Mouse (Mus musculus) CH12.LX (cell line): ENCODE measurements around the gene Slc44a3. TPM values are rescaled to one million over a fixed set of nuclear protein-coding genes. Genes with fewer than 3 reads are reported as not detected.
A peak's percentile ranks its signal among the peaks of the same experiment; 100 is the strongest.

Experiments
- DNase-seq: peaks from one replicate; pipeline ENCODE4 v3.0.0-alpha.2; 2013; ENCODE audit errors: extremely low read depth
- H3K27ac ChIP-seq: 2 replicates; pipeline ENCODE4 v1.5.1; 2012; ENCODE audit warnings: low read depth, mild to moderate bottlenecking, control low read depth, moderate library complexity; ENCODE audit not compliant: insufficient read depth
- H3K27me3 ChIP-seq: replicated peaks from 2 replicates; pipeline ENCODE3; 2012; ENCODE audit warnings: inconsistent platforms
- H3K36me3 ChIP-seq, 2 experiments: replicated peaks in 1 of 2; 2 replicates each; pipeline versions ENCODE3 to v1.6.1; 2012; ENCODE audit warnings: inconsistent platforms in 1 of 2, low read length in 1 of 2, mild to moderate bottlenecking in 1 of 2, mixed read lengths in 1 of 2, moderate library complexity in 1 of 2; ENCODE audit not compliant: control insufficient read depth in 1 of 2, insufficient read depth in 1 of 2
- H3K4me1 ChIP-seq, 2 experiments: 2 replicates each; pipeline ENCODE4 v1.6.1; 2012; ENCODE audit warnings: inconsistent platforms in 1 of 2, moderate library complexity in 1 of 2; ENCODE audit not compliant: insufficient read depth in 2 of 2, control insufficient read depth in 1 of 2
- H3K4me2 ChIP-seq: 2 replicates; pipeline ENCODE4 v1.6.1; 2012; ENCODE audit warnings: low read depth, mild to moderate bottlenecking, control low read depth; ENCODE audit not compliant: poor library complexity, insufficient read depth, severe bottlenecking
- H3K4me3 ChIP-seq, 3 experiments: fragments of 150-350 bp in 1 of 3; sonication (generic) in 1 of 3; replicated peaks in 1 of 3; 2 replicates each; pipeline versions ENCODE3 to v1.5.1; 2011 to 2012; ENCODE audit warnings: low read depth in 2 of 3, low read length in 2 of 3, mild to moderate bottlenecking in 2 of 3, moderate library complexity in 2 of 3, control low read depth in 1 of 3, improper control_type of control experiment in 1 of 3, inconsistent platforms in 1 of 3, mixed read lengths in 1 of 3; ENCODE audit not compliant: poor library complexity in 1 of 3
- H3K79me2 ChIP-seq: replicated peaks from 2 replicates; pipeline ENCODE4 v1.6.1; 2012; ENCODE audit warnings: mild to moderate bottlenecking, moderate library complexity; ENCODE audit not compliant: control insufficient read depth, poor library complexity, insufficient read depth, severe bottlenecking; ENCODE audit errors: extremely low read depth
- H3K9ac ChIP-seq: 2 replicates; pipeline ENCODE4 v1.6.1; 2012; ENCODE audit warnings: low read depth, mild to moderate bottlenecking, control low read depth, moderate library complexity; ENCODE audit not compliant: insufficient read depth
- H3K9me3 ChIP-seq: replicated peaks from 2 replicates; pipeline ENCODE3; 2012; ENCODE audit warnings: low read length, inconsistent platforms, mixed read lengths
- CHD2 ChIP-seq: IDR thresholded peaks from 2 replicates; pipeline ENCODE4 v1.6.1; 2011; ENCODE audit warnings: low read length, improper control_type of control experiment
- CTCF ChIP-seq, 2 experiments: IDR thresholded peaks in 1 of 2; conservative IDR thresholded peaks in 1 of 2; 2 replicates each; pipeline ENCODE4 v1.5.1; 2011 to 2012; ENCODE audit warnings: low read depth in 2 of 2, low read length in 2 of 2, improper control_type of control experiment in 1 of 2, inconsistent platforms in 1 of 2, mild to moderate bottlenecking in 1 of 2, moderate library complexity in 1 of 2
- E2F4 ChIP-seq: IDR thresholded peaks from 2 replicates; pipeline ENCODE4 v1.6.1; 2011; ENCODE audit warnings: low read depth, low read length, improper control_type of control experiment; ENCODE audit not compliant: insufficient replicate concordance
- EP300 ChIP-seq: IDR thresholded peaks from 2 replicates; pipeline ENCODE4 v1.6.1; 2011; ENCODE audit warnings: low read length, improper control_type of control experiment
- ETS1 ChIP-seq: conservative IDR thresholded peaks from 2 replicates; pipeline ENCODE4 v1.6.1; 2012; ENCODE audit warnings: low read depth, mild to moderate bottlenecking, inconsistent platforms, low read length, improper control_type of control experiment, moderate library complexity
- GABPA ChIP-seq: IDR thresholded peaks from 2 replicates; pipeline ENCODE4 v1.6.1; 2012; ENCODE audit warnings: low read depth, low read length, improper control_type of control experiment, inconsistent platforms; ENCODE audit not compliant: insufficient replicate concordance
- IRF4 ChIP-seq: IDR thresholded peaks from 2 replicates; pipeline ENCODE4 v1.6.1; 2014; ENCODE audit warnings: low read depth, mild to moderate bottlenecking, inconsistent platforms, low read length, improper control_type of control experiment
- JUN ChIP-seq: IDR thresholded peaks from 2 replicates; pipeline ENCODE4 v1.6.1; 2011; ENCODE audit warnings: low read depth, mild to moderate bottlenecking, low read length, improper control_type of control experiment, moderate library complexity; ENCODE audit not compliant: insufficient read depth
- MAX ChIP-seq: IDR thresholded peaks from 2 replicates; pipeline ENCODE4 v1.6.1; 2011; ENCODE audit warnings: low read length, improper control_type of control experiment
- NELFE ChIP-seq: IDR thresholded peaks from 2 replicates; pipeline ENCODE4 v1.6.1; 2011; ENCODE audit warnings: low read depth, low read length, improper control_type of control experiment
- PAX5 ChIP-seq: IDR thresholded peaks from 2 replicates; pipeline ENCODE4 v1.6.1; 2012; ENCODE audit warnings: low read length, inconsistent platforms, mixed read lengths
- POLR2A ChIP-seq: IDR thresholded peaks from 2 replicates; pipeline ENCODE4 v1.6.1; 2011; ENCODE audit warnings: low read depth, mild to moderate bottlenecking, improper control_type of control experiment, low read length
- POLR2AphosphoS2 ChIP-seq: IDR thresholded peaks from 2 replicates; pipeline ENCODE4 v1.6.1; 2011; ENCODE audit warnings: low read depth, low read length, improper control_type of control experiment
- RCOR1 ChIP-seq: conservative IDR thresholded peaks from 2 replicates; pipeline ENCODE4 v1.6.1; 2012; ENCODE audit warnings: low read depth, mild to moderate bottlenecking, inconsistent platforms, low read length, improper control_type of control experiment
- SMC3 ChIP-seq: IDR thresholded peaks from 2 replicates; pipeline ENCODE4 v1.6.1; 2011; ENCODE audit warnings: low read depth, low read length, improper control_type of control experiment
- TBP ChIP-seq: conservative IDR thresholded peaks from 2 replicates; pipeline ENCODE4 v1.6.1; 2011; ENCODE audit warnings: low read depth, low read length, improper control_type of control experiment
- TCF12 ChIP-seq: IDR thresholded peaks from 2 replicates; pipeline ENCODE4 v1.6.1; 2014; ENCODE audit warnings: low read depth, mild to moderate bottlenecking, inconsistent platforms, low read length, improper control_type of control experiment
- ZC3H11A ChIP-seq: IDR thresholded peaks from 2 replicates; pipeline ENCODE4 v1.6.1; 2012; ENCODE audit warnings: low read depth, mild to moderate bottlenecking, inconsistent platforms, low read length, improper control_type of control experiment
- ZKSCAN1 ChIP-seq: IDR thresholded peaks from 2 replicates; pipeline ENCODE4 v1.6.1; 2012; ENCODE audit warnings: low read depth, inconsistent platforms, low read length, improper control_type of control experiment, borderline replicate concordance
- ZMIZ1 ChIP-seq: IDR thresholded peaks from 2 replicates; pipeline ENCODE4 v1.6.1; 2012; ENCODE audit warnings: low read depth, mild to moderate bottlenecking, inconsistent platforms, low read length, improper control_type of control experiment
- dilution Hi-C: fragments of 300-500 bp; cut with MboI; formaldehyde crosslinking; loops from 2 replicates; pipeline ENCODE4 v1.14.3; 2020; ENCODE audit warnings: low sequenced_read_pairs; ENCODE audit not compliant: extremely low pct_unique_long_range_greater_than_20kb, extremely low pct_ligation_motif_present
- in situ Hi-C: fragments of 300-500 bp; cut with MboI; formaldehyde crosslinking; loops from 3 replicates; pipeline ENCODE4 v1.14.3; 2019; ENCODE audit warnings: low sequenced_read_pairs, low pct_ligation_motif_present, low pct_unique_long_range_greater_than_20kb, mixed read lengths
- polyA plus RNA-seq: library from polyadenylated mRNA; unstranded; fragments of >175 nt; gene quantifications from 2 replicates; pipeline ENCODE4 v1.2.1, GENCODE M21; 2012; ENCODE audit warnings: low read depth; ENCODE audit not compliant: insufficient read length
- total RNA-seq, 2 experiments: library from RNA; depleted of rRNA; stranded (reverse); fragments of 300-350 nt in 1 of 2; fragments of >200 nt in 1 of 2; gene quantifications; 2 replicates each; pipeline ENCODE4 v1.2.3; 2012 to 2014

The Slc44a3 gene
- total and polyA plus RNA-seq, 3 experiments = not detected

GRCm38 (mm10) chr3:121492026-121492425 is 40.2 kb downstream of the Slc44a3 start:
- TF ChIP-seq ZMIZ1 = no peak
- TF ChIP-seq E2F4 = no peak
- TF ChIP-seq TCF12 = no peak
- no peak for TF ChIP-seq TBP
- no peak for TF ChIP-seq CHD2
- TF ChIP-seq JUN = no peak
- TF ChIP-seq CTCF (conservative IDR thresholded peaks at IDR 0.05 in 1 of 2, IDR thresholded peaks at IDR 0.05 in 1 of 2; ENCODE audit: low read depth in 2 of 2, low read length in 2 of 2) = no peak
- TF ChIP-seq PAX5 = no peak
- TF ChIP-seq ETS1 = no peak
- no peak for TF ChIP-seq NELFE
- no peak for TF ChIP-seq POLR2AphosphoS2
- TF ChIP-seq EP300 = no peak
- TF ChIP-seq ZKSCAN1 = no peak
- no peak for TF ChIP-seq GABPA
- no peak for TF ChIP-seq POLR2A
- H3K9ac ChIP-seq = no peak overlapping the region
- no peak overlapping the region for H3K27ac ChIP-seq
- H3K4me1 ChIP-seq = peaks cover 4 to 18% of the 10 kb centered on the region in 2 experiments
- H3K9me3 ChIP-seq = peaks cover 6% of the 10 kb centered on the region
- H3K36me3 ChIP-seq = no peaks in the 10 kb centered on the region
- no peaks in the 10 kb centered on the region for H3K27me3 ChIP-seq
- DNase-seq = no peak
- in situ Hi-C loops (loop anchor here (5.0 kb wide), 2 partner anchors 50 to 325 kb away; no protein-coding TSS in a partner anchor), dilution Hi-C loops (no loop called here)
- H3K79me2 ChIP-seq = no peaks in the 10 kb centered on the region
- H3K4me3 ChIP-seq = no peak overlapping the region
- H3K4me2 ChIP-seq = no peak overlapping the region

- Histone ChIP-seq H3K4me3 (no peak overlapping the region), H3K9me3 (peaks cover 6% of the 10 kb centered on the region), H3K27ac (no peak overlapping the region), H3K4me2 (no peak overlapping the region; the same call in 1 of the 2 replicates), H3K79me2 (no peaks in the 10 kb centered on the region), H3K36me3 (no peaks in the 10 kb centered on the region), H3K9ac (no peak overlapping the region), H3K27me3 (no peaks in the 10 kb centered on the region), H3K4me1 (peaks cover 4 to 18% of the 10 kb centered on the region in 2 experiments)
- in situ Hi-C loops = loop anchor here (5.0 kb wide), 2 partner anchors 49 to 324 kb away; no protein-coding TSS in a partner anchor
- peak; percentile 27 for DNase-seq
- no peak for TF ChIP-seq RCOR1
- TF ChIP-seq ZMIZ1 = no peak
- TF ChIP-seq JUN = no peak
- no peak for TF ChIP-seq NELFE
- TF ChIP-seq ZKSCAN1 = no peak
- no peak for TF ChIP-seq ZC3H11A
- TF ChIP-seq IRF4 = 0 out of 2 replicates have a peak, but pooled peaks have one; percentile 19
- no peak for TF ChIP-seq MAX
- TF ChIP-seq SMC3 = no peak
- dilution Hi-C loops = no loop called here
Observed at GRCm38 (mm10) chr3:121490941-121491340, 41.3 kb downstream of the Slc44a3 start.
